Mouse (Mus musculus) ES-Bruce4 (cell line): Measurements from ENCODE around the gene P2ry14.

ENCODE experiments used
- CTCF ChIP-seq: IDR thresholded peaks from one replicate; pipeline ENCODE4 v1.8.1; 2011; ENCODE audit warnings: low read depth, low read length
- EP300 ChIP-seq: IDR thresholded peaks from 2 replicates; pipeline ENCODE4 v1.6.1; 2011; ENCODE audit warnings: low read depth, low read length; ENCODE audit not compliant: insufficient read depth
- POLR2A ChIP-seq: IDR thresholded peaks from one replicate; pipeline ENCODE4 v1.8.1; 2011; ENCODE audit warnings: low read length; ENCODE audit not compliant: insufficient read depth

DNA sequence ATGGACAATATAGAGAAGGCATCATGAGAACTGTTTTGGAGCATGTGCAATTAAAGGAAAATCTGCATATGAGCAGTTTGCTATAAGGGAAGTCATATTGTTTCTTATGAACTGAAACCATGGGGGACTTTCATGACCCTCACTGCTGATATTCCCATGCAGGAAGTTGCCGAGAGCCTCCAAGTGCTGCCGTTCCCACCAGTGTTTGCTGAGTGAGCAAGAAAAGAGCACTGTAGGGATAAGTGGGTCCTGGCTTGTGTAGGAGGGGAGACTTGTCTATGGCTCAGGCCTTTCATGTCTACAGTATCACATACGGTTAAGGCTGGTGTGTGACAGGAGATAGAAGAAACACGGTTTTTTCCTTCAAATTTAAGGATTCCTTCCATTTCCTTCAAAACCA is 32.2 kb upstream of the P2ry14 start:
- TF ChIP-seq POLR2A (no peak), EP300 (no peak), CTCF (no peak)
